Comparison of ENCODE assay signal across 9 mouse cellular contexts in genomic region chr19:43384346-43384977, GRCm38 (mm10). TPM values are rescaled to one million over a fixed set of nuclear protein-coding genes. Genes with fewer than 3 reads are reported as not detected.
A peak's percentile ranks its signal among the peaks of the same experiment; 100 is the strongest.
DNase-seq lines count a peak whose midpoint lies in the region; ATAC-seq and TF ChIP-seq lines count a peak whose summit lies in the region.
"Had no signal": no experiment of that assay in that cellular context is flagged by ENCODE, and none has a peak within 500 bp of the region (broad histone marks: within the 10 kb centered on the region; RNA-seq: fewer than 3 reads in every experiment).

No protein-coding gene starts in this region.

- peak overlapping the region; percentile 96 for H3K27ac ChIP-seq in embryonic facial prominence, embryonic 13.5 days
- peak overlapping the region; percentile 73 for H3K27ac ChIP-seq in intestine, embryonic 15.5 days
- H3K27ac ChIP-seq in neural tube, embryonic 13.5 days (replicated peaks), result no peak overlapping the region
- H3K27ac ChIP-seq in layer of hippocampus, adult 2 months, result no peak overlapping the region

- peaks cover 18% of the 10 kb centered on the region for H3K4me1 ChIP-seq in embryonic facial prominence, embryonic 13.5 days
- H3K4me1 ChIP-seq in intestine, embryonic 15.5 days (replicated peaks), result peaks cover 3% of the 10 kb centered on the region; the same call in 1 of the 2 replicates
- H3K4me1 ChIP-seq in neural tube, embryonic 13.5 days (replicated peaks), result peaks cover 37% of the 10 kb centered on the region

- H3K9me3 ChIP-seq in embryonic facial prominence, embryonic 13.5 days, result no peaks in the 10 kb centered on the region
- H3K9me3 ChIP-seq in intestine, embryonic 15.5 days, result no peaks in the 10 kb centered on the region
- H3K9me3 ChIP-seq in neural tube, embryonic 13.5 days, result no peaks in the 10 kb centered on the region
- H3K9me3 ChIP-seq: megakaryocyte, embryonic 14.5 days had no signal

- TF ChIP-seq CTCF in layer of hippocampus, adult 2 months (conservative IDR thresholded peaks at IDR 0.05), result no peak

- peak; percentile 4 to 14 for DNase-seq in kidney, postnatal 4 days
- no peak for DNase-seq in kidney, adult 18-20 months
- DNase-seq in thymus, postnatal 14 days, result no peak
- no peak for DNase-seq in spleen, adult 12 weeks (ENCODE audit: low spot score)
- no peak for DNase-seq in layer of hippocampus, adult 2 months (ENCODE audit: low spot score in 2 of 2)

- peak overlapping the region; percentile 75 for H3K4me2 ChIP-seq in embryonic facial prominence, embryonic 13.5 days
- peak overlapping the region; percentile 67 for H3K4me2 ChIP-seq in intestine, embryonic 15.5 days (replicated peaks)
- H3K4me2 ChIP-seq in neural tube, embryonic 13.5 days, result peak overlapping the region; percentile 45

- H3K36me3 ChIP-seq in embryonic facial prominence, embryonic 13.5 days, result no peaks in the 10 kb centered on the region
- H3K36me3 ChIP-seq in intestine, embryonic 15.5 days, result no peaks in the 10 kb centered on the region
- H3K36me3 ChIP-seq in neural tube, embryonic 13.5 days, result no peaks in the 10 kb centered on the region

- 2% methylated on average over 19 of the region's 19 CpGs for WGBS in embryonic facial prominence, embryonic 13.5 days
- WGBS in intestine, embryonic 15.5 days, result 7% methylated on average over 19 of the region's 19 CpGs
- 3% methylated on average over 19 of the region's 19 CpGs for whole genome bisulfite sequencing in neural tube, embryonic 13.5 days

- ATAC-seq in embryonic facial prominence, embryonic 13.5 days (ENCODE audit: insufficient number of reproducible peaks, insufficient read depth, low FRiP score, low TSS enrichment, low read depth), result no peak
- no peak; the same call in 1 of the 2 replicates for ATAC-seq in intestine, embryonic 15.5 days
- no peak for ATAC-seq in neural tube, embryonic 13.5 days (ENCODE audit: low read depth)

- H3K9ac ChIP-seq in embryonic facial prominence, embryonic 13.5 days, result peak overlapping the region; percentile 90
- peak overlapping the region; percentile 56 for H3K9ac ChIP-seq in intestine, embryonic 15.5 days
- H3K9ac ChIP-seq in neural tube, embryonic 13.5 days, result no peak overlapping the region

- H3K27me3 ChIP-seq in embryonic facial prominence, embryonic 13.5 days, result peaks cover 45% of the 10 kb centered on the region
- peaks cover 32% of the 10 kb centered on the region for H3K27me3 ChIP-seq in intestine, embryonic 15.5 days (replicated peaks)
- peaks cover 72% of the 10 kb centered on the region for H3K27me3 ChIP-seq in neural tube, embryonic 13.5 days

- H3K4me3 ChIP-seq in embryonic facial prominence, embryonic 13.5 days, result peak overlapping the region; percentile 53
- peak overlapping the region; percentile 44 for H3K4me3 ChIP-seq in intestine, embryonic 15.5 days (replicated peaks)
- peak overlapping the region; percentile 25 for H3K4me3 ChIP-seq in neural tube, embryonic 13.5 days
- H3K4me3 ChIP-seq in layer of hippocampus, adult 2 months, result no peak overlapping the region
- H3K4me3 ChIP-seq: megakaryocyte, embryonic 14.5 days had no signal

RNA-seq across cellular contexts. Expression of gene Hpse2, which starts 3.7 kb away (rescaled TPM):
- 37.8 and 40.4 TPM in 2 replicates for polyA plus RNA-seq in embryonic facial prominence, embryonic 13.5 days (2015; fragmentation: Nextera tagmentation; extraction: Ambion mirVana)
- polyA plus RNA-seq in intestine, embryonic 15.5 days (2015; fragmentation: Nextera tagmentation; extraction: Ambion mirVana), result 14.0 and 17.5 TPM in 2 replicates
- polyA plus RNA-seq in neural tube, embryonic 13.5 days (2015; fragmentation: Nextera tagmentation; extraction: Ambion mirVana), result 0.08 and 0.43 TPM in 2 replicates
- total RNA-seq in layer of hippocampus, adult 2 months (2021), result under 1 TPM; 0.15 to 0.33 TPM

RNA-seq across cellular contexts. Expression of gene Cnnm1, which starts 55.8 kb away (rescaled TPM):
- polyA plus RNA-seq in embryonic facial prominence, embryonic 13.5 days (2015; fragmentation: Nextera tagmentation; extraction: Ambion mirVana), result 2.8 and 3.6 TPM in 2 replicates
- polyA plus RNA-seq in intestine, embryonic 15.5 days (2015; fragmentation: Nextera tagmentation; extraction: Ambion mirVana), result 0.64 and 0.93 TPM in 2 replicates
- polyA plus RNA-seq in neural tube, embryonic 13.5 days (2015; fragmentation: Nextera tagmentation; extraction: Ambion mirVana), result 1.3 TPM in 2 replicates
- 100 to 1,000 TPM; 113 to 115 TPM for total RNA-seq in layer of hippocampus, adult 2 months (2021)

Comparison
In these comparisons a context has a peak if more than half of its experiments do, and no peak if none do; other contexts are left out.
1. DNase-seq: peak in kidney, postnatal 4 days (2 of 2); none in kidney, adult 18-20 months (single experiment), thymus, postnatal 14 days (single experiment), spleen, adult 12 weeks (single experiment) and layer of hippocampus, adult 2 months (0 of 2).
2. H3K27ac ChIP-seq: peak in embryonic facial prominence, embryonic 13.5 days (single experiment) and intestine, embryonic 15.5 days (single experiment); none in neural tube, embryonic 13.5 days (single experiment) and layer of hippocampus, adult 2 months (single experiment).
3. RNA of gene Hpse2, which starts 3.7 kb away (polyA plus RNA-seq): 37.8 to 40.4 TPM in embryonic facial prominence, embryonic 13.5 days and 14.0 to 17.5 TPM in intestine, embryonic 15.5 days; 0.08 to 0.43 TPM in neural tube, embryonic 13.5 days; every median in the first group is over 10 times any median in the second.
4. Peak in every context shown above with its lines, with median percentiles within 50 percentile points of each other: H3K4me2 ChIP-seq.